Mouse (Mus musculus): ENCODE results near the gene Safb2. TPM values are rescaled to one million over a fixed set of nuclear protein-coding genes. Genes with fewer than 3 reads are reported as not detected.

Safb2 gene
- polyA plus RNA-seq, 1 experiment, result 35.3 TPM

GRCm38 (mm10) chr17:56545945-56546344, 38.4 kb downstream of the Safb2 start:
- no peaks in the 10 kb centered on the region for H3K27me3 ChIP-seq (ENCODE audit: control insufficient read depth, insufficient read depth, insufficient read length)
- TF ChIP-seq MYOD1 (IDR thresholded peaks at IDR 0.05; ENCODE audit: control insufficient read depth in 1 of 3, insufficient read length in 2 of 3, low read depth in 2 of 3) (no peak), REST (IDR thresholded peaks at IDR 0.05; ENCODE audit: insufficient read depth, insufficient read length) (no peak), CEBPB (IDR thresholded peaks at IDR 0.05; ENCODE audit: insufficient read depth, poor library complexity, severe bottlenecking) (no peak), E2F4 (IDR thresholded peaks at IDR 0.05; ENCODE audit: insufficient read depth) (no peak), MYOG (IDR thresholded peaks at IDR 0.05; ENCODE audit: control insufficient read depth in 1 of 3, insufficient read depth in 1 of 3, insufficient read length in 2 of 3, low read depth in 2 of 3) (no peak), TCF12 (IDR thresholded peaks at IDR 0.05; ENCODE audit: insufficient read depth, poor library complexity, severe bottlenecking) (no peak), MAX (IDR thresholded peaks at IDR 0.05; ENCODE audit: low read depth) (no peak), SRF (IDR thresholded peaks at IDR 0.05; ENCODE audit: control insufficient read depth, insufficient read length, low read depth) (no peak), TCF3 (IDR thresholded peaks at IDR 0.05; ENCODE audit: insufficient read length, low read depth) (no peak), POLR2AphosphoS2 (IDR thresholded peaks at IDR 0.05; ENCODE audit: insufficient read length, low read depth) (no peak), POLR2A (IDR thresholded peaks at IDR 0.05; ENCODE audit: insufficient read length, low read depth) (no peak), USF1 (IDR thresholded peaks at IDR 0.05; ENCODE audit: low read depth) (no peak)

GRCm38 (mm10) chr17:56544699-56545387, 39.5 kb downstream of the Safb2 start:
- Histone ChIP-seq H3K36me3 (ENCODE audit: control insufficient read depth, insufficient read depth) (no peaks in the 10 kb centered on the region), H3K4me2 (ENCODE audit: low read depth) (no peak overlapping the region), H3K79me2 (ENCODE audit: control insufficient read depth, insufficient read depth) (no peaks in the 10 kb centered on the region), H3ac (ENCODE audit: control insufficient read depth, insufficient read length) (no peak overlapping the region), H3K27me3 (ENCODE audit: control insufficient read depth, insufficient read depth, insufficient read length) (no peaks in the 10 kb centered on the region), H3K4me3 (no peak overlapping the region)
- TF ChIP-seq E2F4 (IDR thresholded peaks at IDR 0.05; ENCODE audit: insufficient read depth), result no peak
- no peak for TF ChIP-seq SRF (IDR thresholded peaks at IDR 0.05; ENCODE audit: control insufficient read depth, insufficient read length, low read depth)
- TF ChIP-seq POLR2A (IDR thresholded peaks at IDR 0.05; ENCODE audit: insufficient read length, low read depth), result no peak
- TF ChIP-seq USF1 (IDR thresholded peaks at IDR 0.05; ENCODE audit: low read depth), result no peak
- TF ChIP-seq MYOG (IDR thresholded peaks at IDR 0.05; ENCODE audit: control insufficient read depth in 1 of 3, insufficient read depth in 1 of 3, insufficient read length in 2 of 3, low read depth in 2 of 3), result no peak
- no peak for TF ChIP-seq MAX (IDR thresholded peaks at IDR 0.05; ENCODE audit: low read depth)
- no peak for TF ChIP-seq TCF12 (IDR thresholded peaks at IDR 0.05; ENCODE audit: insufficient read depth, poor library complexity, severe bottlenecking)

More at GRCm38 (mm10) chr17:56545945-56546344, 38.4 kb downstream of the Safb2 start:
- Histone ChIP-seq H3K79me2 (ENCODE audit: control insufficient read depth, insufficient read depth) (no peaks in the 10 kb centered on the region), H3ac (ENCODE audit: control insufficient read depth, insufficient read length) (no peak overlapping the region), H3K4me3 (no peak overlapping the region), H3K4me2 (ENCODE audit: low read depth) (no peak overlapping the region), H3K36me3 (ENCODE audit: control insufficient read depth, insufficient read depth) (no peaks in the 10 kb centered on the region)

GRCm38 (mm10) chr17:56543684-56544224, 40.6 kb downstream of the Safb2 start:
- H3K79me2 ChIP-seq (ENCODE audit: control insufficient read depth, insufficient read depth), result no peaks in the 10 kb centered on the region

DNA sequence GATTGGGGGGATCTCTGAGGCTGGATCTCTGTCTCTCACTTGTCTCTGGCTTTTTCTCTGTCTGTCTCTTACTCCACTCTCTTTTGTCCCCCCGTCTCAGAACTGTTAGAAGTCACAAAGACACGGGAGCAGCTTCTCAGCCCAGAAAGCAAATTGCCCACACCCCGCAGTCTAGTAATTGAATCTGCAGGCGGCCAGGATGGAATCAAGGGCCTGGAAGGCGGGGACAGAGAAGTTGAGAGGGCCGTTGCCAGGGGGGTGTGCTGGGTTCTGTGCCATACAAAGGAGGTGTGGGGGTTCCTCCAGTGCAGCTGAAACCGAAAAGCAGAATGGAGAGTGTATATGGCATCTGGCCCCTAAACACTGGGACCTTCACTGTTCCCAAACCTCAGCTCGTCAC, 41.6 kb downstream of the Safb2 start:
- no peaks in the 10 kb centered on the region for H3K27me3 ChIP-seq (ENCODE audit: control insufficient read depth, insufficient read depth, insufficient read length)
- no peak overlapping the region for H3K4me2 ChIP-seq (ENCODE audit: low read depth)
- H3K36me3 ChIP-seq (ENCODE audit: control insufficient read depth, insufficient read depth), result no peaks in the 10 kb centered on the region
- no peak overlapping the region for H3K4me3 ChIP-seq
- no peaks in the 10 kb centered on the region for H3K79me2 ChIP-seq (ENCODE audit: control insufficient read depth, insufficient read depth)
- H3ac ChIP-seq (ENCODE audit: control insufficient read depth, insufficient read length), result no peak overlapping the region
- no peak for TF ChIP-seq TCF3 (IDR thresholded peaks at IDR 0.05; ENCODE audit: insufficient read length, low read depth)

More at GRCm38 (mm10) chr17:56543684-56544224, 40.6 kb downstream of the Safb2 start:
- no peaks in the 10 kb centered on the region for H3K27me3 ChIP-seq (ENCODE audit: control insufficient read depth, insufficient read depth, insufficient read length)
- H3K4me3 ChIP-seq, result no peak overlapping the region
- TF ChIP-seq E2F4 (IDR thresholded peaks at IDR 0.05; ENCODE audit: insufficient read depth), result no peak
- no peak for TF ChIP-seq POLR2AphosphoS2 (IDR thresholded peaks at IDR 0.05; ENCODE audit: insufficient read length, low read depth)
- H3K4me2 ChIP-seq (ENCODE audit: low read depth), result no peak overlapping the region
- no peaks in the 10 kb centered on the region for H3K36me3 ChIP-seq (ENCODE audit: control insufficient read depth, insufficient read depth)
- H3ac ChIP-seq (ENCODE audit: control insufficient read depth, insufficient read length), result no peak overlapping the region

GRCm38 (mm10) chr17:56540562-56540975, 43.8 kb downstream of the Safb2 start:
- Histone ChIP-seq H3K36me3 (ENCODE audit: control insufficient read depth, insufficient read depth) (no peaks in the 10 kb centered on the region), H3K4me2 (ENCODE audit: low read depth) (peak overlapping the region; percentile 42), H3ac (ENCODE audit: control insufficient read depth, insufficient read length) (no peak overlapping the region), H3K27me3 (ENCODE audit: control insufficient read depth, insufficient read depth, insufficient read length) (no peaks in the 10 kb centered on the region), H3K4me3 (no peak overlapping the region), H3K79me2 (ENCODE audit: control insufficient read depth, insufficient read depth) (no peaks in the 10 kb centered on the region)
- TF ChIP-seq POLR2AphosphoS2 (IDR thresholded peaks at IDR 0.05; ENCODE audit: insufficient read length, low read depth), result no peak
- no peak for TF ChIP-seq USF1 (IDR thresholded peaks at IDR 0.05; ENCODE audit: low read depth)
- TF ChIP-seq E2F4 (IDR thresholded peaks at IDR 0.05; ENCODE audit: insufficient read depth), result no peak
- TF ChIP-seq SRF (IDR thresholded peaks at IDR 0.05; ENCODE audit: control insufficient read depth, insufficient read length, low read depth), result no peak
- TF ChIP-seq REST (IDR thresholded peaks at IDR 0.05; ENCODE audit: insufficient read depth, insufficient read length), result no peak
- no peak for TF ChIP-seq MYOG (IDR thresholded peaks at IDR 0.05; ENCODE audit: control insufficient read depth in 1 of 3, insufficient read depth in 1 of 3, insufficient read length in 2 of 3, low read depth in 2 of 3)
- no peak for TF ChIP-seq TCF3 (IDR thresholded peaks at IDR 0.05; ENCODE audit: insufficient read length, low read depth)
- TF ChIP-seq MYOD1 (IDR thresholded peaks at IDR 0.05; ENCODE audit: control insufficient read depth in 1 of 3, insufficient read length in 2 of 3, low read depth in 2 of 3), result no peak
- no peak for TF ChIP-seq POLR2A (IDR thresholded peaks at IDR 0.05; ENCODE audit: insufficient read length, low read depth)

Data from myocyte (in vitro differentiated cells).